Mouse (Mus musculus): ENCODE measurements around the gene Iglon5. TPM values are rescaled to one million over a fixed set of nuclear protein-coding genes. Genes with fewer than 3 reads are reported as not detected.

Gene Iglon5
- polyA plus RNA-seq, 1 experiment from 2014 or later: 0.25 TPM

DNA sequence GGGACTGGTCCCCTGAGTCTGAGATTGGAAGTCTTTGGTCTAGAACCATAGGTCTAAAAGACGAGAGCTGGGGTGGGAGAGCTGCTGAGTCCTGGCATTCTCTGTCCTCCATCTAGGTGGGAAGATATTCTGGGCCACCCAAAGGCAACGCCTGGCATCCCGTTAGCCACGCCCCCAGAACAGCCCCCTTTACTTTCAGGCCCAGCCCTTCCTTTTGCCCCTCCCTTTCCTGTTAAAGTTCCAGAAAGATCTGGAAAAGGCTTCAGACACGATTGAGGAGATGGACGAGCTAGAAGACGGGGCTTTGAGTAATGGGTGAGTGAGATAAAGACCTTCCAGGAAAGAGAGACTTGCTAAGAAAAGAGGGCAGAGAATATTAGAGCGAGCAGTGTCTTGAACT, 62.5 kb downstream of the Iglon5 start, which contains the start of gene Lim2:
Lim2 (plus strand) TSS at position 265 of the 400 bp plus-strand sequence.
- H3K36me3 ChIP-seq (ENCODE audit: insufficient read depth, low read length): no peaks in the 10 kb centered on the region
- no peak for DNase-seq (ENCODE audit: low spot score)
- no peak within 1 kb of the TSS for H3K4me2 ChIP-seq (ENCODE audit: low read length)
- no peak for TF ChIP-seq CTCF (IDR thresholded peaks at IDR 0.05; ENCODE audit: low read depth)
- no peak within 1 kb of the TSS for H3K4me3 ChIP-seq (replicated peaks; ENCODE audit: low read depth, low read length)
- WGBS: 85% methylated on average over 8 of the region's 8 CpGs
- H3K9ac ChIP-seq (ENCODE audit: low read depth, low read length): no peak within 1 kb of the TSS
- no peak for ATAC-seq (replicated peaks; ENCODE audit: low FRiP score, low read depth)
- H3K27ac ChIP-seq: no peak within 1 kb of the TSS
- no peaks in the 10 kb centered on the region for H3K27me3 ChIP-seq (ENCODE audit: insufficient read depth, low read length)
- no peaks in the 10 kb centered on the region for H3K9me3 ChIP-seq (replicated peaks; ENCODE audit: low read length)
- no peaks in the 10 kb centered on the region for H3K4me1 ChIP-seq (replicated peaks; ENCODE audit: insufficient read depth, low read length)

DNA sequence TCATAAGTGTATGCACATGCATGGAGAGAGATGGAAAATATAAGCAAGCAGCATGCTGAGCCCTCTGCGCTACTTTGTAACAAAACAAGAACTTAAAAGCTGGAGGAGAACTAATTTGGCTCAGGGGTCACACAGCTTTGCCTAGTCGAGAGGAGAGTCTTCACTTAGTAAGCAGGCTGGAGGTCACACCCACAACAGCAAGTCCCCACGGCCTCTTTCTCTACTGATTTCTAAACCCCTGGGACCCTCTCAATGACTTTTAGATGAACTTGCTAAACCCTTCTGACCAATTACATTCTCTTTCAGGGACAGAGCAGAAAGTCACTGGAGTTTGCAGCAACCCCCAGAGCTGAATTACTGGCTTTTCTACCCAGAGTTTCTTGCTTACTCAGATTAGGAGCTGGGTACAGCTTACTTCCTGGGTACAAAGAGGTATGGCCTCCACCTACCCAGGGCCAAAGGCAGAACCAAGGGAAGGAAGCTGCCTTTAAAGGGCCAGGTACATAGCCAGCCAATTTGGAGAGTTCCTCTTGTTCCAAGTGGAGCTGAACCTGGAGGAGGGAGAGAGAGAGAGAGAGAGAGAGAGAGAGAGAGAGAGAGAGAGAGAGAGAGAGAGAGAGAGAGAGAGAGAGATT, 65.8 kb downstream of the Iglon5 start:
- no peak overlapping the region for H3K4me2 ChIP-seq (ENCODE audit: low read length)
- TF ChIP-seq CTCF (IDR thresholded peaks at IDR 0.05; ENCODE audit: low read depth): no peak
- H3K36me3 ChIP-seq (ENCODE audit: insufficient read depth, low read length): no peaks in the 10 kb centered on the region
- no peak overlapping the region for H3K9ac ChIP-seq (ENCODE audit: low read depth, low read length)
- H3K9me3 ChIP-seq (replicated peaks; ENCODE audit: low read length): no peaks in the 10 kb centered on the region
- H3K4me3 ChIP-seq (replicated peaks; ENCODE audit: low read depth, low read length): no peak overlapping the region
- H3K4me1 ChIP-seq (replicated peaks; ENCODE audit: insufficient read depth, low read length): no peaks in the 10 kb centered on the region
- H3K27ac ChIP-seq: no peak overlapping the region
- DNase-seq (ENCODE audit: low spot score) (no peak), ATAC-seq (replicated peaks; ENCODE audit: low FRiP score, low read depth) (no peak)
- WGBS: 58% methylated on average over 3 of the region's 3 CpGs
- no peaks in the 10 kb centered on the region for H3K27me3 ChIP-seq (ENCODE audit: insufficient read depth, low read length)

DNA sequence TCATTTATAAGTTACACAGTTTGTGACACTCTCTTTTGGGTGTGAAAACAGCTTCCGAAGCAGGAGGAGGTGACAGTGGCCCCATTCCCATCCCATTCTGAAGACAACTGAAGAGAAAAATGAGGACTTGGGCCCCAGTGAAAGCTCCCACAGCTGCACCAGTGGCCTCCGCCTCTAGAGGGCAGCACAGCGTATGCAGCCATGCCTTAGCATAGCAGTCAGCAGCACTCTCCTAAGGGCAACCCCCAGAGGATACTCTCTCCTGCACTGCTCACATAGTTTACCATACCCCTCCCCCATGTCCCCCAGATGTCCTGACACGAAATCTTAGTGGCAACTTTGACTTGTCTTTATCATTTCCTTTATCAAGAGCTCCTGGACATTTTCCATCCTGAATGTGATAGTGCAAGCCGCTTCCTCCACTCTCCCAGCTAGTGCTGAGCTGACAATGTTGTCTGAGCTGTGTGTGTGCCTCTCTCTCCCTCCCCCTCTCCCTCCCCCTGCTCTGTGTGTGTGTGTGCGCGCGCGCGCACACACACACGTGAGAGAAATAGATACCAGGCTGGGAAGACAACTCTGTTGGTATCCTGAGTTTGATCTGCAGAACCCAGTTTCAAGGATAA, 66.8 kb downstream of the Iglon5 start:
- Histone ChIP-seq H3K27ac (no peak overlapping the region), H3K27me3 (ENCODE audit: insufficient read depth, low read length) (no peaks in the 10 kb centered on the region), H3K4me2 (ENCODE audit: low read length) (0 out of 2 replicates have a peak overlapping the region, but pooled peaks have one; percentile 8), H3K36me3 (ENCODE audit: insufficient read depth, low read length) (no peaks in the 10 kb centered on the region), H3K4me3 (replicated peaks; ENCODE audit: low read depth, low read length) (no peak overlapping the region), H3K9me3 (replicated peaks; ENCODE audit: low read length) (no peaks in the 10 kb centered on the region), H3K9ac (ENCODE audit: low read depth, low read length) (no peak overlapping the region), H3K4me1 (replicated peaks; ENCODE audit: insufficient read depth, low read length) (no peaks in the 10 kb centered on the region)
- DNase-seq (ENCODE audit: low spot score) (peak; percentile 88), ATAC-seq (replicated peaks; ENCODE audit: low FRiP score, low read depth) (peak; percentile 91)
- peak; percentile 94 for TF ChIP-seq CTCF (IDR thresholded peaks at IDR 0.05; ENCODE audit: low read depth)
- WGBS: 15% methylated on average over 11 of the region's 11 CpGs

Small RNAs within 50 kb of the gene (microRNA-seq; reads per million reads assigned to microRNA genes)
- gene Mir7051: 0.80 reads per million

Other genes starting within 250 kb of the Iglon5 start
- 11.8 and 12.8 TPM in 2 replicates for gene Zfp715, start 176.8 kb downstream of the Iglon5 start, polyA plus RNA-seq (2015; fragmentation: Nextera tagmentation; extraction: Ambion mirVana)
- gene Siglecf, start 138.7 kb downstream of the Iglon5 start, polyA plus RNA-seq (2015; fragmentation: Nextera tagmentation; extraction: Ambion mirVana): not detected in 2 replicates
- gene Siglecg, start 81.9 kb downstream of the Iglon5 start, polyA plus RNA-seq (2015; fragmentation: Nextera tagmentation; extraction: Ambion mirVana): 2.1 and 2.3 TPM in 2 replicates
- not detected in 2 replicates for gene Lim2, start 62.4 kb downstream of the Iglon5 start, polyA plus RNA-seq (2015; fragmentation: Nextera tagmentation; extraction: Ambion mirVana)
- 0.20 and 0.49 TPM in 2 replicates for gene Nkg7, start 53.0 kb downstream of the Iglon5 start, polyA plus RNA-seq (2015; fragmentation: Nextera tagmentation; extraction: Ambion mirVana)
- gene Cldnd2, start 49.3 kb downstream of the Iglon5 start, polyA plus RNA-seq (2015; fragmentation: Nextera tagmentation; extraction: Ambion mirVana): 0.18 TPM in 1 of 2 replicates, not detected in the other
- 575 and 604 TPM in 2 replicates for gene Etfb, start 46.0 kb downstream of the Iglon5 start, polyA plus RNA-seq (2015; fragmentation: Nextera tagmentation; extraction: Ambion mirVana)
- 0.24 and 0.29 TPM in 2 replicates for gene Gm45233, start 45.9 kb downstream of the Iglon5 start, polyA plus RNA-seq (2015; fragmentation: Nextera tagmentation; extraction: Ambion mirVana)
- gene Vsig10l, start 26.9 kb downstream of the Iglon5 start, polyA plus RNA-seq (2015; fragmentation: Nextera tagmentation; extraction: Ambion mirVana): 4.7 and 6.7 TPM in 2 replicates
- not detected in 2 replicates for gene 4931406B18Rik, start 15.9 kb upstream of the Iglon5 start, polyA plus RNA-seq (2015; fragmentation: Nextera tagmentation; extraction: Ambion mirVana)
- 0.75 and 1.2 TPM in 2 replicates for gene Cd33, start 54.4 kb upstream of the Iglon5 start, polyA plus RNA-seq (2015; fragmentation: Nextera tagmentation; extraction: Ambion mirVana)
- 1.8 and 2.1 TPM in 2 replicates for gene Zfp658, start 72.2 kb upstream of the Iglon5 start, polyA plus RNA-seq (2015; fragmentation: Nextera tagmentation; extraction: Ambion mirVana)
- gene Zfp719, start 89.5 kb upstream of the Iglon5 start, polyA plus RNA-seq (2015; fragmentation: Nextera tagmentation; extraction: Ambion mirVana): 7.8 and 9.3 TPM in 2 replicates
- gene Zfp819, start 117.1 kb upstream of the Iglon5 start, polyA plus RNA-seq (2015; fragmentation: Nextera tagmentation; extraction: Ambion mirVana): 0.08 TPM in 1 of 2 replicates, not detected in the other
- gene Ceacam18, start 144.6 kb upstream of the Iglon5 start, polyA plus RNA-seq (2015; fragmentation: Nextera tagmentation; extraction: Ambion mirVana): not detected in 2 replicates
- 0.59 and 0.68 TPM in 2 replicates for gene Siglece, start 170.1 kb upstream of the Iglon5 start, polyA plus RNA-seq (2015; fragmentation: Nextera tagmentation; extraction: Ambion mirVana)
- gene Ctu1, start 181.9 kb upstream of the Iglon5 start, polyA plus RNA-seq (2015; fragmentation: Nextera tagmentation; extraction: Ambion mirVana): 12.5 and 13.5 TPM in 2 replicates
- gene Klk14, start 200.3 kb upstream of the Iglon5 start, polyA plus RNA-seq (2015; fragmentation: Nextera tagmentation; extraction: Ambion mirVana): not detected in 2 replicates
- 0.14 and 0.17 TPM in 2 replicates for gene Klk13, start 222.5 kb upstream of the Iglon5 start, polyA plus RNA-seq (2015; fragmentation: Nextera tagmentation; extraction: Ambion mirVana)

All from kidney, postnatal 0 days (tissue).